Mouse (Mus musculus): ENCODE data around the gene Gm16867. TPM values are rescaled to one million over a fixed set of nuclear protein-coding genes. Genes with fewer than 3 reads are reported as not detected.

Gm16867 gene
- 1.9 TPM for polyA plus RNA-seq (2014; fragmentation: Illumina TruSeq; extraction: RNeasy Lipid Tissue Mini Kit (QIAGEN cat#74804); ENCODE audit: low read depth, low replicate concordance)

GRCm38 (mm10) chr14:69503174-69503573 is at the start of gene Gm16867:
Gm16867 (minus strand) TSS chr14:69503362.

GRCm38 (mm10) chr14:69512449-69512848 is 9.3 kb upstream of the Gm16867 start, which contains the start of gene Gm27179:
Gm27179 (minus strand) TSS chr14:69512549.

Other genes starting within 250 kb of the Gm16867 start
- not detected for gene Synb, start 209.1 kb downstream of the Gm16867 start, polyA plus RNA-seq (2014; fragmentation: Illumina TruSeq; extraction: RNeasy Lipid Tissue Mini Kit (QIAGEN cat#74804); ENCODE audit: low read depth, low replicate concordance)
- gene Gm27179, start 9.2 kb upstream of the Gm16867 start, polyA plus RNA-seq (2014; fragmentation: Illumina TruSeq; extraction: RNeasy Lipid Tissue Mini Kit (QIAGEN cat#74804); ENCODE audit: low read depth, low replicate concordance), result 0.10 TPM
- 69.6 TPM for gene Entpd4b, start 52.1 kb upstream of the Gm16867 start, polyA plus RNA-seq (2014; fragmentation: Illumina TruSeq; extraction: RNeasy Lipid Tissue Mini Kit (QIAGEN cat#74804); ENCODE audit: low read depth, low replicate concordance)

Measured in adipose tissue, adult 10 weeks (tissue).